ENCODE assay signal across 11 mouse cellular contexts in the genomic region with DNA sequence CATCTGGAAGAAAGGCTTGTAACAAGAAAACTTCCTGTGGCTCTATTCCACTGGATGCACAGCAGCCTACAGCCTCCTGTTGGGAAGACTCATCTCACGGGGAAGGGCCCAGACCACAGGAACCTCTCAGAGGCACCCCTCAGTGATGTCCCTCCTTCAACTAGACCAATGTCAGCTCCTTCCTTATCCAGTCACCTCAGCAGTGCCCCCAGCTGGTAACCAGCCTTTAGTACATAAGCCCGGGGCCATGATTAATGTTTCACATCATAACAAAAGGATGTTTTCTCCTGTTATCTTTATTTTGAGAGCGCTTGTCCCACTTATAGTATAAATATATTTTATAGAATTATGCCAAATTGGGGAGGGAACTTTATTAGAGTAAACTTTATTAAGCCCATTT.
A peak's percentile ranks its signal among the peaks of the same experiment; 100 is the strongest.
DNase-seq lines count a peak whose midpoint lies in the region; ATAC-seq and TF ChIP-seq lines count a peak whose summit lies in the region.
"Had no signal": no experiment of that assay in that cellular context is flagged by ENCODE, and none has a peak within 500 bp of the region (broad histone marks: within the 10 kb centered on the region; RNA-seq: fewer than 3 reads in every experiment).

No protein-coding gene starts in this region.

- H3K36me3 ChIP-seq in lung, embryonic 14.5 days (ENCODE audit: insufficient read depth), result no peaks in the 10 kb centered on the region
- H3K36me3 ChIP-seq in splenic B cell, adult 2 months (ENCODE audit: control insufficient read depth, insufficient read depth, low read length, poor library complexity, severe bottlenecking), result no peaks in the 10 kb centered on the region
- H3K36me3 ChIP-seq: forebrain, embryonic 10.5 days; hindbrain, embryonic 13.5 days had no signal

- no peak overlapping the region for H3K9ac ChIP-seq in lung, embryonic 14.5 days
- H3K9ac ChIP-seq: hindbrain, embryonic 13.5 days had no signal

- peak; percentile 10; the same call in 1 of the 2 replicates for TF ChIP-seq CTCF in lung, embryonic 14.5 days (IDR thresholded peaks at IDR 0.05; ENCODE audit: low read depth)

- no peaks in the 10 kb centered on the region for H3K9me3 ChIP-seq in lung, embryonic 14.5 days (ENCODE audit: low read depth, low read length)
- H3K9me3 ChIP-seq: forebrain, embryonic 10.5 days; hindbrain, embryonic 13.5 days had no signal

- peak; percentile 14 for DNase-seq in cerebellum, adult 9-10 months
- DNase-seq in cerebellum, adult 11-12 months, result no peak
- no peak for DNase-seq in lung, embryonic 14.5 days
- DNase-seq in lung, postnatal 14 days, result no peak
- DNase-seq in R1 (ENCODE audit: low read depth, low spot score), result peak; percentile 27
- DNase-seq in splenic B cell, adult 2 months (ENCODE audit: low read depth, low spot score), result peak; percentile 39
- DNase-seq in urinary bladder, adult 2 months (ENCODE audit: low spot score), result no peak
- no peak for DNase-seq in heart, adult 11 months
- DNase-seq: kidney, postnatal 14 days had no signal

- H3K4me3 ChIP-seq in lung, embryonic 14.5 days (ENCODE audit: low read depth, low read length), result no peak overlapping the region
- H3K4me3 ChIP-seq: forebrain, embryonic 10.5 days; hindbrain, embryonic 13.5 days had no signal

- H3K4me2 ChIP-seq in lung, embryonic 14.5 days, result no peak overlapping the region
- H3K4me2 ChIP-seq: hindbrain, embryonic 13.5 days had no signal

- ATAC-seq in lung, embryonic 14.5 days (ENCODE audit: insufficient read depth), result no peak

- peaks cover 18% of the 10 kb centered on the region for H3K4me1 ChIP-seq in lung, embryonic 14.5 days (ENCODE audit: insufficient read depth)

- 79% methylated on average over 3 of the region's 3 CpGs for WGBS in lung, embryonic 14.5 days

- no peaks in the 10 kb centered on the region for H3K27me3 ChIP-seq in lung, embryonic 14.5 days (ENCODE audit: insufficient read depth, low read length)
- no peaks in the 10 kb centered on the region; the same call in 1 of the 2 replicates for H3K27me3 ChIP-seq in splenic B cell, adult 2 months (ENCODE audit: control insufficient read depth, insufficient read depth, low read length, poor library complexity, severe bottlenecking)
- H3K27me3 ChIP-seq: hindbrain, embryonic 13.5 days had no signal

- H3K27ac ChIP-seq in lung, embryonic 14.5 days (ENCODE audit: low read depth), result no peak overlapping the region
- H3K27ac ChIP-seq: forebrain, embryonic 10.5 days; hindbrain, embryonic 13.5 days had no signal

Comparison
In these comparisons a context has a peak if more than half of its experiments do, and no peak if none do; other contexts are left out.
1. DNase-seq: peak in cerebellum, adult 9-10 months (single experiment), R1 (single experiment) and splenic B cell, adult 2 months (single experiment); none in cerebellum, adult 11-12 months (single experiment), lung, embryonic 14.5 days (single experiment), lung, postnatal 14 days (single experiment), urinary bladder, adult 2 months (single experiment) and heart, adult 11 months (single experiment).